Comparison of ENCODE assay signal across 8 mouse cellular contexts in the genomic region with DNA sequence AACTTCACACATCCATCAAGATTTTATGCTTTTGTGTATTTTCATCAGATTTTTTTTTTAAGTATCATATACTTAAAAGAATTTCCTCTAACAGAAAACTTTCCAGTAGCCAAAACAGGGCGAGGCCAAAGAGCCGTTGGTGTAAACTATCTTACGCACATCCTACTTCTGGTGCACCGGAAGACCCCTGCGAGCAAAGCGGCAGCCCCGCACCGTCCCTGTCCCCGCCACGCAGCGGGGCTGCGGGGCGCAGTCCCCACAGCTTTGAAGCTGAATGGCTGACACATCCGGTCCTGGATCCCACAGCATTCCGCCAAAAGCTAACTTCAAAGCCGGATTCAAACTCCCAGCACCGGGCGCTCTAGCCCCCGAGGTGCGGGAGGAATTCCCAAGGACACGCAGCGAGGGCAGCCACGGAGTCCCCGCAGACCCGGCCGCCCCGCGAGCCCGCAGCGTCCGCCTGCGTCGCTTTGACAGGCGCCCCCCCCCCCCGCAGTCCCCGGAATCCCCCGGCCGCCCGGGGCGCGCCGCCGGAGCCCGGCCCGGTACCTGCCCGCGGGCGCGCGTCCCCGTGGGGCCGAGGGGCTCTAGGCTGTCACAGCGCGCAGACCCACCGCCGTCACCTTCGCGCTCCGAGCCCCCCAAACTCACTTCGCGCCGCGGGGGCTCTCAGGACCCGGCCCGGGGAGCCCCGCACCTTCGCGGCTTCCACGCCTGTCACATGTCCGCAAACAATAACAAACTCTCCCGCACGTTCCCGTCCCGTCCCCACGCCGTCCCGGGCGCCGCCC. TPM values are rescaled to one million over a fixed set of nuclear protein-coding genes. Genes with fewer than 3 reads are reported as not detected.
DNase-seq lines count a peak whose midpoint lies in the region; ATAC-seq and TF ChIP-seq lines count a peak whose summit lies in the region.

No protein-coding gene starts in this region.

- no peak; the same call in 1 of the 2 replicates for ATAC-seq in forebrain, postnatal 0 days
- peak; percentile 13 for ATAC-seq in midbrain, embryonic 16.5 days

- peak overlapping the region; percentile 71 for H3K9ac ChIP-seq in forebrain, postnatal 0 days
- peak overlapping the region; percentile 91 for H3K9ac ChIP-seq in midbrain, embryonic 16.5 days (ENCODE audit: low read depth, low read length)

- peak; percentile 50 for DNase-seq in kidney, adult 2 months
- no peak for DNase-seq in kidney, postnatal 36 days
- peak; percentile 47 for DNase-seq in brain, embryonic 14.5 days (ENCODE audit: low read depth)
- DNase-seq in forebrain, postnatal 0 days = peak; percentile 35
- DNase-seq in limb, embryonic 10.5 days (ENCODE audit: low spot score) = peak; percentile 68
- DNase-seq in testis, postnatal 14 days (ENCODE audit: low spot score) = peak; percentile 42
- no peak for DNase-seq in right cerebral cortex, adult 18-20 months

- H3K4me3 ChIP-seq in kidney, adult 2 months (ENCODE audit: insufficient read depth, low read depth, low read length) = peak overlapping the region; percentile 75
- H3K4me3 ChIP-seq in forebrain, postnatal 0 days (ENCODE audit: low read depth, low read length) = peak overlapping the region; percentile 88
- peak overlapping the region; percentile 86 for H3K4me3 ChIP-seq in limb, embryonic 10.5 days
- H3K4me3 ChIP-seq in midbrain, embryonic 16.5 days (ENCODE audit: low read depth, low read length) = peak overlapping the region; percentile 93

- H3K27ac ChIP-seq in kidney, adult 2 months (ENCODE audit: insufficient read depth, low read depth, low read length) = peak overlapping the region; percentile 82
- peak overlapping the region; percentile 93 for H3K27ac ChIP-seq in forebrain, postnatal 0 days (ENCODE audit: low read depth, low read length)
- H3K27ac ChIP-seq in limb, embryonic 10.5 days = peak overlapping the region; percentile 97
- H3K27ac ChIP-seq in midbrain, embryonic 16.5 days (ENCODE audit: low read length) = peak overlapping the region; percentile 99

- no peak for TF ChIP-seq POLR2A in kidney, adult 2 months (IDR thresholded peaks at IDR 0.05; ENCODE audit: low read depth, low read length)
- no peak for TF ChIP-seq POLR2A in brain, embryonic 14.5 days (IDR thresholded peaks at IDR 0.05; ENCODE audit: borderline replicate concordance, extremely low read depth, insufficient read depth, insufficient read length, poor library complexity, severe bottlenecking)

- no peaks in the 10 kb centered on the region for H3K9me3 ChIP-seq in forebrain, postnatal 0 days (ENCODE audit: low read length)
- no peaks in the 10 kb centered on the region for H3K9me3 ChIP-seq in limb, embryonic 10.5 days (replicated peaks)
- no peaks in the 10 kb centered on the region for H3K9me3 ChIP-seq in midbrain, embryonic 16.5 days (replicated peaks; ENCODE audit: control insufficient read depth, low read length, poor library complexity, severe bottlenecking)

- under 1% methylated on average over 77 of the region's 79 CpGs for WGBS in kidney, adult 2 months
- WGBS in forebrain, postnatal 0 days = 2% methylated on average over 66 of the region's 79 CpGs
- WGBS in limb, embryonic 10.5 days = under 1% methylated on average over 54 of the region's 79 CpGs
- WGBS in midbrain, embryonic 16.5 days = under 1% methylated on average over 53 of the region's 79 CpGs

- no peak for TF ChIP-seq CTCF in kidney, adult 2 months (conservative IDR thresholded peaks at IDR 0.05; ENCODE audit: insufficient read depth, insufficient read length, low read depth, low read length)
- TF ChIP-seq CTCF in brain, embryonic 14.5 days (IDR thresholded peaks at IDR 0.05; ENCODE audit: borderline replicate concordance, extremely low read depth, insufficient read depth, insufficient read length) = no peak
- TF ChIP-seq CTCF in forebrain, postnatal 0 days (IDR thresholded peaks at IDR 0.05; ENCODE audit: low read depth) = no peak

- no peaks in the 10 kb centered on the region for H3K36me3 ChIP-seq in kidney, adult 2 months (ENCODE audit: control insufficient read depth, insufficient read depth, low read length)
- H3K36me3 ChIP-seq in forebrain, postnatal 0 days (ENCODE audit: insufficient read depth) = no peaks in the 10 kb centered on the region
- no peaks in the 10 kb centered on the region for H3K36me3 ChIP-seq in limb, embryonic 10.5 days
- H3K36me3 ChIP-seq in midbrain, embryonic 16.5 days (ENCODE audit: control insufficient read depth, insufficient read depth, low read length) = no peaks in the 10 kb centered on the region

- peak overlapping the region; percentile 84 for H3K4me2 ChIP-seq in forebrain, postnatal 0 days (ENCODE audit: low read depth)
- peak overlapping the region; percentile 92 for H3K4me2 ChIP-seq in midbrain, embryonic 16.5 days (ENCODE audit: low read length)

- no peaks in the 10 kb centered on the region for H3K27me3 ChIP-seq in kidney, adult 2 months (replicated peaks; ENCODE audit: control insufficient read depth, insufficient read depth, low read length)
- 0 out of 2 replicates have a peak, but pooled peaks cover 5% of the 10 kb centered on the region for H3K27me3 ChIP-seq in forebrain, postnatal 0 days (ENCODE audit: insufficient read depth, low read length)
- H3K27me3 ChIP-seq in limb, embryonic 10.5 days (ENCODE audit: low read depth, poor library complexity, severe bottlenecking) = peaks cover 18% of the 10 kb centered on the region
- no peaks in the 10 kb centered on the region; the same call in 1 of the 2 replicates for H3K27me3 ChIP-seq in midbrain, embryonic 16.5 days (ENCODE audit: control insufficient read depth, insufficient read depth, low read depth, low read length)

- H3K4me1 ChIP-seq in kidney, adult 2 months (ENCODE audit: control insufficient read depth, insufficient read depth, low read length) = peaks cover 28% of the 10 kb centered on the region
- H3K4me1 ChIP-seq in forebrain, postnatal 0 days (ENCODE audit: insufficient read depth) = no peaks in the 10 kb centered on the region
- H3K4me1 ChIP-seq in limb, embryonic 10.5 days = peaks cover 53% of the 10 kb centered on the region
- H3K4me1 ChIP-seq in midbrain, embryonic 16.5 days (ENCODE audit: control insufficient read depth, insufficient read depth, low read length) = peaks cover 19% of the 10 kb centered on the region

RNA-seq across cellular contexts. Expression of gene Map3k1, which starts 1.0 kb away (rescaled TPM):
- 16.6 and 17.8 TPM in 2 replicates for polyA plus RNA-seq in kidney, adult 2 months (2012; rRNA removed)
- 8.1 and 15.2 TPM in 2 replicates for polyA plus RNA-seq in brain, embryonic 14.5 days (2012; rRNA removed)
- 14.3 and 18.9 TPM in 2 replicates for total RNA-seq in forebrain, postnatal 0 days (2014; rRNA removed)
- 4.0 and 7.0 TPM in 2 replicates for polyA plus RNA-seq in forebrain, postnatal 0 days (2015; fragmentation: Nextera tagmentation; extraction: Ambion mirVana)
- polyA plus RNA-seq in limb, embryonic 10.5 days (2016; fragmentation: Nextera tagmentation; extraction: Ambion mirVana) = 14.9 and 15.6 TPM in 2 replicates
- 10.5 and 12.4 TPM in 2 replicates for polyA plus RNA-seq in midbrain, embryonic 16.5 days (2015; fragmentation: Nextera tagmentation; extraction: Ambion mirVana)

Comparison
In these comparisons a context has a peak if more than half of its experiments do, and no peak if none do; other contexts are left out.
1. DNase-seq: peak in kidney, adult 2 months (single experiment), brain, embryonic 14.5 days (single experiment), forebrain, postnatal 0 days (single experiment), limb, embryonic 10.5 days (single experiment) and testis, postnatal 14 days (single experiment); none in kidney, postnatal 36 days (0 of 2) and right cerebral cortex, adult 18-20 months (single experiment).
2. Peak in every context shown above with its lines, with median percentiles within 50 percentile points of each other: H3K27ac ChIP-seq and H3K4me3 ChIP-seq.